Mouse (Mus musculus): ENCODE data around the gene Hist1h2bm. TPM values are rescaled to one million over a fixed set of nuclear protein-coding genes. Genes with fewer than 3 reads are reported as not detected.
"Not testable (repeated sequence)": the region's sequence is repeated elsewhere in the genome, so short reads cannot be mapped to it uniquely, and the experiment has no call there.

Gene Hist1h2bm
- polyA plus RNA-seq, 1 experiment from 2014 or later = 1.00 TPM

DNA sequence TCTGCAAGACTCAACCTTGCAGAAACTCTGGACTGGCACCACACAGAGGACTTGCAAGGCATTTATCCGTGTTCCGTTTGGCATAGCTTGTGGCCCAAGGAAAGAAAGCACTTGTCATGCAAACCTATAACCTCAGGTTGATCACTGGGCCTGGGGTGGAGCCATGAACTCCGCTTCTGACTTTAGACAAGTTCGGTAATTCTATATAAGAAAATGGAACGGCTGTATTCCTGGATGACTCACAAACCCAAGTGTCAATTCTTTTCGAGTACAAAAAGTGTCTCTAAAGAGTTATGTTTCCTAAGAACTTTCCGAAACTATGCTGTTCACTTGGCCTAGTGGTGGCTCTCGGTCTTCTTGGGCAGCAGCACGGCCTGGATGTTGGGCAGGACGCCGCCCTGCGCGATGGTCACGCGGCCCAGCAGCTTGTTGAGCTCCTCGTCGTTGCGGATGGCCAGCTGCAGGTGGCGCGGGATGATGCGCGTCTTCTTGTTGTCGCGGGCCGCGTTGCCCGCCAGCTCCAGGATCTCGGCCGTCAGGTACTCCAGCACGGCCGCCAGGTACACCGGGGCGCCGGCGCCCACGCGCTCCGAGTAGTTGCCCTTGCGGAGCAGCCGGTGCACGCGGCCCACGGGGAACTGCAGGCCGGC, 612 bp upstream of the Hist1h2bm start:
- H3K4me2 ChIP-seq (ENCODE audit: low read length) = peak overlapping the region; percentile 66
- H3K9ac ChIP-seq (ENCODE audit: low read length) = peak overlapping the region; percentile 69
- ATAC-seq (ENCODE audit: insufficient number of reproducible peaks, insufficient read depth, low FRiP score, low read depth); H3K27me3 ChIP-seq (ENCODE audit: control insufficient read depth, insufficient read depth, low read length); H3K36me3 ChIP-seq (ENCODE audit: control insufficient read depth, insufficient read depth, low read length); H3K9me3 ChIP-seq (ENCODE audit: control insufficient read depth, low read length): not testable (repeated sequence)
- 5% methylated on average over 15 of the region's 44 CpGs for WGBS
- peak overlapping the region; percentile 80 to 90 for H3K27ac ChIP-seq (replicated peaks in 1 of 2; ENCODE audit: control insufficient read depth in 1 of 2, insufficient read depth in 1 of 2, low read depth in 2 of 2, low read length in 2 of 2)
- peaks cover 2 to 16% of the 10 kb centered on the region in 2 experiments for H3K4me1 ChIP-seq (ENCODE audit: control insufficient read depth in 2 of 2, insufficient read depth in 2 of 2, low read length in 2 of 2)
- H3K4me3 ChIP-seq (ENCODE audit: control insufficient read depth in 1 of 2, insufficient read depth in 1 of 2, low read depth in 1 of 2, low read length in 2 of 2) = peak overlapping the region; percentile 41 to 49

- no peaks in the 10 kb centered on the region for H3K36me3 ChIP-seq (ENCODE audit: control insufficient read depth, insufficient read depth, low read length)
- peak overlapping the region; percentile 41 to 42 for H3K4me3 ChIP-seq (ENCODE audit: control insufficient read depth in 1 of 2, insufficient read depth in 1 of 2, low read depth in 1 of 2, low read length in 2 of 2)
- peak overlapping the region; percentile 80 to 84 for H3K27ac ChIP-seq (replicated peaks in 1 of 2; ENCODE audit: control insufficient read depth in 1 of 2, insufficient read depth in 1 of 2, low read depth in 2 of 2, low read length in 2 of 2)
- H3K27me3 ChIP-seq (ENCODE audit: control insufficient read depth, insufficient read depth, low read length) = no peaks in the 10 kb centered on the region
- peak overlapping the region; percentile 66 for H3K4me2 ChIP-seq (ENCODE audit: low read length)
- H3K4me1 ChIP-seq (ENCODE audit: control insufficient read depth in 2 of 2, insufficient read depth in 2 of 2, low read length in 2 of 2) = peaks cover 2 to 12% of the 10 kb centered on the region in 2 experiments
- peak overlapping the region; percentile 64 for H3K9ac ChIP-seq (ENCODE audit: low read length)
- no peak for ATAC-seq (ENCODE audit: insufficient number of reproducible peaks, insufficient read depth, low FRiP score, low read depth)
- 5% methylated on average over 11 of the region's 11 CpGs for WGBS
- no peaks in the 10 kb centered on the region for H3K9me3 ChIP-seq (ENCODE audit: control insufficient read depth, low read length)
Observed at GRCm38 (mm10) chr13:21722373-21722925, 605 bp downstream of the Hist1h2bm start.

- Histone ChIP-seq H3K4me1 (ENCODE audit: control insufficient read depth in 2 of 2, insufficient read depth in 2 of 2, low read length in 2 of 2) (peaks cover 2 to 10% of the 10 kb centered on the region in 2 experiments), H3K4me2 (ENCODE audit: low read length) (peak overlapping the region; percentile 66), H3K4me3 (ENCODE audit: control insufficient read depth in 1 of 2, insufficient read depth in 1 of 2, low read depth in 1 of 2, low read length in 2 of 2) (no peak overlapping the region), H3K27ac (replicated peaks in 1 of 2; ENCODE audit: control insufficient read depth in 1 of 2, insufficient read depth in 1 of 2, low read depth in 2 of 2, low read length in 2 of 2) (no peak overlapping the region), H3K27me3 (ENCODE audit: control insufficient read depth, insufficient read depth, low read length) (no peaks in the 10 kb centered on the region), H3K9ac (ENCODE audit: low read length) (peak overlapping the region; percentile 64; the same call in 1 of the 2 replicates), H3K36me3 (ENCODE audit: control insufficient read depth, insufficient read depth, low read length) (no peaks in the 10 kb centered on the region), H3K9me3 (ENCODE audit: control insufficient read depth, low read length) (no peaks in the 10 kb centered on the region)
- ATAC-seq (ENCODE audit: insufficient number of reproducible peaks, insufficient read depth, low FRiP score, low read depth) = no peak
- WGBS = 46% methylated on average over 5 of the region's 5 CpGs
Observed at GRCm38 (mm10) chr13:21722993-21723836, 1.4 kb downstream of the Hist1h2bm start.

- ATAC-seq (ENCODE audit: insufficient number of reproducible peaks, insufficient read depth, low FRiP score, low read depth) = no peak
- Histone ChIP-seq H3K9me3 (ENCODE audit: control insufficient read depth, low read length) (no peaks in the 10 kb centered on the region), H3K4me2 (ENCODE audit: low read length) (no peak overlapping the region), H3K27ac (replicated peaks in 1 of 2; ENCODE audit: control insufficient read depth in 1 of 2, insufficient read depth in 1 of 2, low read depth in 2 of 2, low read length in 2 of 2) (no peak overlapping the region), H3K4me1 (ENCODE audit: control insufficient read depth in 2 of 2, insufficient read depth in 2 of 2, low read length in 2 of 2) (no peaks in the 10 kb centered on the region), H3K4me3 (ENCODE audit: control insufficient read depth in 1 of 2, insufficient read depth in 1 of 2, low read depth in 1 of 2, low read length in 2 of 2) (no peak overlapping the region), H3K27me3 (ENCODE audit: control insufficient read depth, insufficient read depth, low read length) (no peaks in the 10 kb centered on the region), H3K9ac (ENCODE audit: low read length) (no peak overlapping the region), H3K36me3 (ENCODE audit: control insufficient read depth, insufficient read depth, low read length) (no peaks in the 10 kb centered on the region)
- WGBS = 35% methylated on average over 9 of the region's 11 CpGs
Observed at GRCm38 (mm10) chr13:21727948-21728572, 6.2 kb downstream of the Hist1h2bm start.

DNA sequence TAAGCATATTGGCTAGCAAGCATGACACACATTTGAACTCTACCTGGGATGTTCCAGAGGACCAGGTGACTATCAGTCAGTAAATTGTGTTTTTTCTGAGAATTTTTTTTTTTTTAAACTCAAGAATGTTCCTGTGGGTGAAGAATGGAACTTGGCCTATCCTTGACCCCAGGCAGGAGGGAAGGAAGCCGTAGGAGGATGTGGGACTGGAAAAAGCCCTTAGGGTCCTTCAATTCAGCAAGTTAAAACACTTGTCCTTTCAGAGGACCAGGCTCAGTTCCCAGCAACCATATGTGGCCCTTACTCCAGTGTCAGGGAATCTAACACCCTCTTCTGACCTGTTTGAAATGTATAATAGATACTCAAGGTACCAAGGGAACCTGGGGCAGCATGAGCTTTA, 7.7 kb downstream of the Hist1h2bm start:
- H3K4me2 ChIP-seq (ENCODE audit: low read length) = no peak overlapping the region
- no peak for ATAC-seq (ENCODE audit: insufficient number of reproducible peaks, insufficient read depth, low FRiP score, low read depth)
- no peak overlapping the region for H3K27ac ChIP-seq (replicated peaks in 1 of 2; ENCODE audit: control insufficient read depth in 1 of 2, insufficient read depth in 1 of 2, low read depth in 2 of 2, low read length in 2 of 2)
- H3K4me1 ChIP-seq (ENCODE audit: control insufficient read depth in 2 of 2, insufficient read depth in 2 of 2, low read length in 2 of 2) = peaks cover 0 to 2% of the 10 kb centered on the region in 2 experiments; a peak in 1 of 4 replicates
- H3K9ac ChIP-seq (ENCODE audit: low read length) = no peak overlapping the region
- H3K4me3 ChIP-seq (ENCODE audit: control insufficient read depth in 1 of 2, insufficient read depth in 1 of 2, low read depth in 1 of 2, low read length in 2 of 2) = no peak overlapping the region
- 48% methylated on average over 1 of the region's 1 CpGs for WGBS
- H3K36me3 ChIP-seq (ENCODE audit: control insufficient read depth, insufficient read depth, low read length) = no peaks in the 10 kb centered on the region
- no peaks in the 10 kb centered on the region for H3K9me3 ChIP-seq (ENCODE audit: control insufficient read depth, low read length)
- H3K27me3 ChIP-seq (ENCODE audit: control insufficient read depth, insufficient read depth, low read length) = no peaks in the 10 kb centered on the region

- 76% methylated on average over 5 of the region's 5 CpGs for WGBS
- no peak for ATAC-seq (ENCODE audit: insufficient number of reproducible peaks, insufficient read depth, low FRiP score, low read depth)
Observed at GRCm38 (mm10) chr13:21733466-21733865, 11.6 kb downstream of the Hist1h2bm start.

More at GRCm38 (mm10) chr13:21733466-21733865, 11.6 kb downstream of the Hist1h2bm start:
- Histone ChIP-seq H3K4me3 (ENCODE audit: control insufficient read depth in 1 of 2, insufficient read depth in 1 of 2, low read depth in 1 of 2, low read length in 2 of 2) (no peak overlapping the region), H3K9ac (ENCODE audit: low read length) (no peak overlapping the region; the same call in 1 of the 2 replicates), H3K36me3 (ENCODE audit: control insufficient read depth, insufficient read depth, low read length) (no peaks in the 10 kb centered on the region), H3K4me1 (ENCODE audit: control insufficient read depth in 2 of 2, insufficient read depth in 2 of 2, low read length in 2 of 2) (peaks cover 0 to 6% of the 10 kb centered on the region in 2 experiments; a peak in 1 of 4 replicates), H3K9me3 (ENCODE audit: control insufficient read depth, low read length) (no peaks in the 10 kb centered on the region), H3K27ac (replicated peaks in 1 of 2; ENCODE audit: control insufficient read depth in 1 of 2, insufficient read depth in 1 of 2, low read depth in 2 of 2, low read length in 2 of 2) (peak overlapping the region in 1 of 2 experiments; percentile 92; a peak in 2 of 4 replicates), H3K4me2 (ENCODE audit: low read length) (no peak overlapping the region), H3K27me3 (ENCODE audit: control insufficient read depth, insufficient read depth, low read length) (no peaks in the 10 kb centered on the region)

Measured in heart, embryonic 14.5 days (tissue).